Mouse (Mus musculus): ENCODE measurements around the gene Unkl. TPM values are rescaled to one million over a fixed set of nuclear protein-coding genes. Genes with fewer than 3 reads are reported as not detected.

The Unkl gene
- 16.0 and 17.6 TPM in 2 replicates for polyA plus RNA-seq (2015; fragmentation: Nextera tagmentation; extraction: Ambion mirVana)

- H3K4me3 ChIP-seq (ENCODE audit: low read length) = peak within 1 kb of the TSS; percentile 98
- no peaks in the 10 kb centered on the region for H3K27me3 ChIP-seq (replicated peaks; ENCODE audit: control insufficient read depth, insufficient read depth, low read length)
- H3K27ac ChIP-seq (ENCODE audit: low read depth, low read length) = peak within 1 kb of the TSS; percentile 78
- peak; percentile 43 for ATAC-seq
- H3K36me3 ChIP-seq (ENCODE audit: control insufficient read depth, insufficient read depth, low read length) = peaks cover 6% of the 10 kb centered on the region; the same call in 1 of the 2 replicates
- under 1% methylated on average over 85 of the region's 104 CpGs for WGBS
- no peaks in the 10 kb centered on the region for H3K9me3 ChIP-seq (ENCODE audit: control insufficient read depth, low read length)
- H3K4me1 ChIP-seq (ENCODE audit: control insufficient read depth, insufficient read depth, low read depth, low read length) = peaks cover 35% of the 10 kb centered on the region
- H3K9ac ChIP-seq (ENCODE audit: low read depth, low read length) = peak within 1 kb of the TSS; percentile 92
- peak within 1 kb of the TSS; percentile 93 for H3K4me2 ChIP-seq (ENCODE audit: low read length)
These were observed at the start of gene Unkl for GRCm38 (mm10) chr17:25188150-25189031. TSS of gene Unkl (plus strand) at chr17:25188397.

GRCm38 (mm10) chr17:25138803-25139202 lies 49.4 kb upstream of the Unkl start:
- no peak overlapping the region for H3K9ac ChIP-seq (ENCODE audit: low read depth, low read length)
- no peak overlapping the region for H3K4me2 ChIP-seq (ENCODE audit: low read length)
- H3K9me3 ChIP-seq (ENCODE audit: control insufficient read depth, low read length) = no peaks in the 10 kb centered on the region
- 90% methylated on average over 1 of the region's 1 CpGs for WGBS
- no peak overlapping the region for H3K27ac ChIP-seq (ENCODE audit: low read depth, low read length)
- ATAC-seq = no peak
- peaks cover 2% of the 10 kb centered on the region; the same call in 1 of the 2 replicates for H3K36me3 ChIP-seq (ENCODE audit: control insufficient read depth, insufficient read depth, low read length)
- H3K27me3 ChIP-seq (replicated peaks; ENCODE audit: control insufficient read depth, insufficient read depth, low read length) = no peaks in the 10 kb centered on the region
- H3K4me1 ChIP-seq (ENCODE audit: control insufficient read depth, insufficient read depth, low read depth, low read length) = peaks cover 11% of the 10 kb centered on the region
- H3K4me3 ChIP-seq (ENCODE audit: low read length) = no peak overlapping the region

- 65% methylated on average over 4 of the region's 4 CpGs for WGBS
- H3K27me3 ChIP-seq (replicated peaks; ENCODE audit: control insufficient read depth, insufficient read depth, low read length) = no peaks in the 10 kb centered on the region
These were observed 48.2 kb upstream of the Unkl start for GRCm38 (mm10) chr17:25139960-25140359.

GRCm38 (mm10) chr17:25162161-25162560 lies 26.0 kb upstream of the Unkl start, which contains the start of gene Ccdc154:
TSS of gene Ccdc154 (plus strand) at chr17:25162461.
- H3K4me2 ChIP-seq (ENCODE audit: low read length) = no peak within 1 kb of the TSS
- no peak within 1 kb of the TSS for H3K27ac ChIP-seq (ENCODE audit: low read depth, low read length)
- H3K9me3 ChIP-seq (ENCODE audit: control insufficient read depth, low read length) = no peaks in the 10 kb centered on the region
- H3K27me3 ChIP-seq (replicated peaks; ENCODE audit: control insufficient read depth, insufficient read depth, low read length) = no peaks in the 10 kb centered on the region
- no peaks in the 10 kb centered on the region for H3K4me1 ChIP-seq (ENCODE audit: control insufficient read depth, insufficient read depth, low read depth, low read length)
- WGBS = 82% methylated on average over 1 of the region's 1 CpGs
- H3K4me3 ChIP-seq (ENCODE audit: low read length) = no peak within 1 kb of the TSS
- ATAC-seq = no peak
- H3K36me3 ChIP-seq (ENCODE audit: control insufficient read depth, insufficient read depth, low read length) = peaks cover 25% of the 10 kb centered on the region
- H3K9ac ChIP-seq (ENCODE audit: low read depth, low read length) = no peak within 1 kb of the TSS

More at GRCm38 (mm10) chr17:25139960-25140359, 48.2 kb upstream of the Unkl start:
- H3K27ac ChIP-seq (ENCODE audit: low read depth, low read length) = no peak overlapping the region
- no peak overlapping the region for H3K4me2 ChIP-seq (ENCODE audit: low read length)
- ATAC-seq = no peak
- H3K36me3 ChIP-seq (ENCODE audit: control insufficient read depth, insufficient read depth, low read length) = peaks cover 2% of the 10 kb centered on the region; the same call in 1 of the 2 replicates
- no peak overlapping the region for H3K4me3 ChIP-seq (ENCODE audit: low read length)
- H3K9me3 ChIP-seq (ENCODE audit: control insufficient read depth, low read length) = no peaks in the 10 kb centered on the region
- no peak overlapping the region for H3K9ac ChIP-seq (ENCODE audit: low read depth, low read length)
- H3K4me1 ChIP-seq (ENCODE audit: control insufficient read depth, insufficient read depth, low read depth, low read length) = peaks cover 2% of the 10 kb centered on the region; the same call in 1 of the 2 replicates

GRCm38 (mm10) chr17:25163387-25163786 lies 24.8 kb upstream of the Unkl start:
- no peak overlapping the region for H3K4me3 ChIP-seq (ENCODE audit: low read length)
- H3K36me3 ChIP-seq (ENCODE audit: control insufficient read depth, insufficient read depth, low read length) = peaks cover 25% of the 10 kb centered on the region
- no peak overlapping the region for H3K4me2 ChIP-seq (ENCODE audit: low read length)
- H3K27ac ChIP-seq (ENCODE audit: low read depth, low read length) = no peak overlapping the region
- WGBS = 75% methylated on average over 7 of the region's 7 CpGs
- no peak overlapping the region for H3K9ac ChIP-seq (ENCODE audit: low read depth, low read length)
- no peaks in the 10 kb centered on the region for H3K4me1 ChIP-seq (ENCODE audit: control insufficient read depth, insufficient read depth, low read depth, low read length)
- no peaks in the 10 kb centered on the region for H3K27me3 ChIP-seq (replicated peaks; ENCODE audit: control insufficient read depth, insufficient read depth, low read length)
- no peaks in the 10 kb centered on the region for H3K9me3 ChIP-seq (ENCODE audit: control insufficient read depth, low read length)
- ATAC-seq = no peak

GRCm38 (mm10) chr17:25164770-25165169 lies 23.4 kb upstream of the Unkl start:
- no peak for ATAC-seq

GRCm38 (mm10) chr17:25165970-25166671 lies 22.1 kb upstream of the Unkl start:
- no peak overlapping the region for H3K9ac ChIP-seq (ENCODE audit: low read depth, low read length)
- no peak overlapping the region for H3K4me2 ChIP-seq (ENCODE audit: low read length)
- no peaks in the 10 kb centered on the region for H3K4me1 ChIP-seq (ENCODE audit: control insufficient read depth, insufficient read depth, low read depth, low read length)
- H3K36me3 ChIP-seq (ENCODE audit: control insufficient read depth, insufficient read depth, low read length) = peaks cover 4% of the 10 kb centered on the region; the same call in 1 of the 2 replicates
- H3K27ac ChIP-seq (ENCODE audit: low read depth, low read length) = no peak overlapping the region
- no peaks in the 10 kb centered on the region for H3K27me3 ChIP-seq (replicated peaks; ENCODE audit: control insufficient read depth, insufficient read depth, low read length)
- ATAC-seq = no peak
- no peaks in the 10 kb centered on the region for H3K9me3 ChIP-seq (ENCODE audit: control insufficient read depth, low read length)
- 67% methylated on average over 6 of the region's 6 CpGs for WGBS
- no peak overlapping the region for H3K4me3 ChIP-seq (ENCODE audit: low read length)

More at GRCm38 (mm10) chr17:25164770-25165169, 23.4 kb upstream of the Unkl start:
- H3K27me3 ChIP-seq (replicated peaks; ENCODE audit: control insufficient read depth, insufficient read depth, low read length) = no peaks in the 10 kb centered on the region
- no peaks in the 10 kb centered on the region for H3K9me3 ChIP-seq (ENCODE audit: control insufficient read depth, low read length)
- H3K4me3 ChIP-seq (ENCODE audit: low read length) = no peak overlapping the region
- no peak overlapping the region for H3K9ac ChIP-seq (ENCODE audit: low read depth, low read length)
- no peak overlapping the region for H3K4me2 ChIP-seq (ENCODE audit: low read length)
- H3K4me1 ChIP-seq (ENCODE audit: control insufficient read depth, insufficient read depth, low read depth, low read length) = no peaks in the 10 kb centered on the region
- H3K36me3 ChIP-seq (ENCODE audit: control insufficient read depth, insufficient read depth, low read length) = peaks cover 16% of the 10 kb centered on the region
- WGBS = 92% methylated on average over 3 of the region's 3 CpGs
- H3K27ac ChIP-seq (ENCODE audit: low read depth, low read length) = no peak overlapping the region

- Histone ChIP-seq H3K9ac (ENCODE audit: low read depth, low read length) (no peak overlapping the region), H3K4me2 (ENCODE audit: low read length) (no peak overlapping the region), H3K4me3 (ENCODE audit: low read length) (no peak overlapping the region), H3K27ac (ENCODE audit: low read depth, low read length) (no peak overlapping the region), H3K36me3 (ENCODE audit: control insufficient read depth, insufficient read depth, low read length) (no peaks in the 10 kb centered on the region), H3K9me3 (ENCODE audit: control insufficient read depth, low read length) (no peaks in the 10 kb centered on the region), H3K27me3 (replicated peaks; ENCODE audit: control insufficient read depth, insufficient read depth, low read length) (no peaks in the 10 kb centered on the region), H3K4me1 (ENCODE audit: control insufficient read depth, insufficient read depth, low read depth, low read length) (no peaks in the 10 kb centered on the region)
- 97% methylated on average over 2 of the region's 2 CpGs for WGBS
- no peak for ATAC-seq
These were observed 18.5 kb upstream of the Unkl start for GRCm38 (mm10) chr17:25169706-25170105.

GRCm38 (mm10) chr17:25172558-25172957 lies 15.6 kb upstream of the Unkl start:
- Histone ChIP-seq H3K4me1 (ENCODE audit: control insufficient read depth, insufficient read depth, low read depth, low read length) (no peaks in the 10 kb centered on the region), H3K9me3 (ENCODE audit: control insufficient read depth, low read length) (no peaks in the 10 kb centered on the region), H3K36me3 (ENCODE audit: control insufficient read depth, insufficient read depth, low read length) (no peaks in the 10 kb centered on the region), H3K4me3 (ENCODE audit: low read length) (no peak overlapping the region), H3K27ac (ENCODE audit: low read depth, low read length) (no peak overlapping the region), H3K27me3 (replicated peaks; ENCODE audit: control insufficient read depth, insufficient read depth, low read length) (no peaks in the 10 kb centered on the region), H3K4me2 (ENCODE audit: low read length) (no peak overlapping the region), H3K9ac (ENCODE audit: low read depth, low read length) (no peak overlapping the region)
- 91% methylated on average over 3 of the region's 3 CpGs for WGBS
- no peak for ATAC-seq
